Mouse (Mus musculus): ENCODE measurements around the gene Fank1.

Gene Fank1

DNA sequence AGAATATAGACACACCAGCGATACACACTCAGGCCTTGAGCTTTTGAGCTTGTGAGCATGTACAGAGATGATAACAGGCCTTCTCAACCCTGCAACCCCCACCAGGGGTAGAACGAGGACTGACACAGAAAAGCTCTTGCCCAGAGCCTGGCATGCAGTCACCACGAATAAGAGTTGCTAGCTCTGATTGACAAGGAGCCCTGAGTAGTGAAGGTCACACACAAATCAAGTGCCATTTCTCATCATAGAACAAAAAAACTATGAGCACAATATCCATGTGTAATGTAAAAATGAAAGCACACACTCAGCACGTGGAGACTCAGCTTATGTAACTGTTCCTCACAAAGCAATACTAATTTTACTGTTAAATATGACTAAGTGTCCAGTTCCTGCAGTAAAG is 115.1 kb downstream of the Fank1 start:
- DNase-seq (ENCODE audit: low read depth, low spot score) = no peak

DNA sequence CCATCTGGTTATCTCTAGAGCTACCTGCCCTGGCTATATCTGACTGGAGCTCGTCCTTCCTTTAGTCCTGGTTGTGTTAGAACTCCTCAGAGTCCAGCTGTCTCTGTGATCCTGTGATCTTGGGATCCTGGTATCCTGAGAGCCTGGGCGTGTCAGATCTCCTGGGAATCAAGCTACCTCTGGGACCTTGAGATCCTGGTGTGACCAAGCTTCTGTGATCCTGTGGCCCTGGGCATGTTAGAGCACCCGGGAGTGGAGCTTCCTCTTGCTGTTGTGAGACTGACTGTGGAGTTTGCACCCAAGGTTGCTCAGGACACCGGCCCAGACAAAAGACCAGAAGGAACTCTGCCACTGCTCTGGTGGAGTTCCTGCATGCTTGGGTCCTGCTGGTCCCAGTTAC is 122.7 kb downstream of the Fank1 start:
- no peak for DNase-seq (ENCODE audit: low read depth, low spot score)

DNA sequence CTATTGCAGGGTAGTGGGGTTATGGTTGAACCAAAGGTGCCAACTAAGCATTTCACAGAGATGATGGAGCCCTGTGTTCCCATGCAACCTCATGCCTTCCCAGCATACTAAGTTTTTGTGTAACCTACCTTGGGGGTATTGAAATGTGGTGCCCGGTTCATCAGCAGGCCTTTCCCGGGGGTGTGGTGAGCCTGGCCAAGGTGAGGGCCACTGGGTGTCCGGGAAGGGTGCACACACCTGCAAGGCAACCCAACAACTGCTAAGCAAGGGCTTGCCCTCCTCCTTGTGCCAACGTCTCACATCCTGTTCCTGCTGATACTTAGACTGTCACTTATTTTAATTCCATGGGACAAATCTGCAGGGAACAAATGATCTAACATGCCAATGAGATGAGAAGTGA is 132.3 kb downstream of the Fank1 start:
- no peak for DNase-seq (ENCODE audit: low read depth, low spot score)

DNA sequence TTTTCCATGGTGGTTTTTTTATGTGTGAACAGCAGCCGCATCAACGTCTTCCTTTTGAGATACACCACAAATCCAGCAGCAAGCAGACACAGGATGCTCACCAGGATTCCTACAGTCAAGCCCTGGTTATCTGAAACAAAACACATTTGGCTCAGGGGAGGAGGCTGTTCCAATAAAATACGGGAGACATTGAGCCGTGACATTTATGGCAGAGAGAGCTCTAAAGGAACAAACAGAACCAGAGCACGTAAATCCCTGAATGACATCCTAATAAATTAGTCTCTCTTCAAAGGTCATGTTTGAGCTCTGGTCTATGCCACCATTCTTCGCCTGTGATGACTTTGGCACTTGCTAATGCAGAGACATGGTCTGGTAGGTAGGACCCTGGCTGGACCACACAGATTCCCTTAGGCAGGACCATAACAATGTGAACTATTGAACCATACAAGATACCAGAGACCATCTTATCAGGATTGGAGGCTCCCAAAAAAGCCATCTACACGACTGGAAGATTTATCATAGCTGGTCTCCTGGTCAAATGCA is 133.2 kb downstream of the Fank1 start:
- no peak for DNase-seq (ENCODE audit: low read depth, low spot score)

DNA sequence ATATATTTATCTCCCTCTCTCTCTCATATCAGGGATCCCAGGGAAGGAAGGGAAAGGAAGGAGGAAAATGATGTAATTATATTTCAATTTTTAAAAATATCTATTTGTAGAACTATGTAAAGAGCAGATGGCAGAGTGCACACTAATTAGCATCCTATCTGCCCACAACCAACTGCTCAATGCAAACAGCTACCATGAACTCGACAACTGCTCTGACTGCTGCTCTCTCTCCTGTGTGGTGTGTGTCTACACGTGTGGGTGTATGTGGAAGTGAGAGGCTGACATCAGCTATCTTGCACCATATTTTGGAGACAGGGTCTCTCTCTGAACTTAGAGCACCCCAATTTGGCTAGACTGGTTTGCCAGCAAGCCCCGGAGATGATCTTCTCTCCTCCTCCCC is 135.2 kb downstream of the Fank1 start:
- DNase-seq (ENCODE audit: low read depth, low spot score) = no peak

DNA sequence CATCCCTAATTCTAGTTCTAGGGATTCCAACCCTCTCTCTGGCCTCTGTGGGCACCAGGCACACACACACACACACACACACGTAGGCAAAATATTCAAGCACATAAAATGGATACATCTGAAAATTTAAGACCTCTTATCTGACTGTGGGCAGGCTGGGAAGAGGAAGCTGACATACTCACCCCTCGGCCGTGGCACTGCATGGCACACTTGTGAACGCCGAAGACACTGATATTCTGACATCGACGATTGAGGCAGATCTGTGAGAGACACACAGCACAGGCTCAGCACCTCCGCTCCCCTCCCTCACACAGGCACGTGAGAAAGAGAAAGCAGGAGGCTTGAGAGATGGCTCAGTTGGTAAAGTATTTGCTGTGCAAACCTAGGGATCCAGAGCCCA is 139.6 kb downstream of the Fank1 start:
- no peak for DNase-seq (ENCODE audit: low read depth, low spot score)

DNA sequence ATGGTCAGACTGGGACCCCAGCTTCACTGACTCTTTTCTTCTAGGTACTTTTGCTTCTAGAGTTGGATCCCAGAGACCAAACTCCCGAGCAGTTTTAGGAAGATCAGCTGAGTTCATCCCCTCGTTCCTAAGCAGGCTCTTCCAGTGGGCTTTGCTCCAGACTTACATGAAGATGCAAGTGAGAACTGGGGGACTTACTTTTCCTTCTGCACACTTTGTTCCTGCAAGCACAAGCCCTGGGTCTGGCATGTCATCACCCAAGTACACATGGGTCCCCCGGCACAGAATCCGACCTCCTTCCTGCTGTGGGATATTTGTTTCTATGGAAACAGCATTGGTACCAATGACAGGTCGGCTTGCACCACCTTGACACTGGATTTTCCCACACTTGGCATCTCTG is 142.6 kb downstream of the Fank1 start:
- DNase-seq (ENCODE audit: low read depth, low spot score) = no peak

DNA sequence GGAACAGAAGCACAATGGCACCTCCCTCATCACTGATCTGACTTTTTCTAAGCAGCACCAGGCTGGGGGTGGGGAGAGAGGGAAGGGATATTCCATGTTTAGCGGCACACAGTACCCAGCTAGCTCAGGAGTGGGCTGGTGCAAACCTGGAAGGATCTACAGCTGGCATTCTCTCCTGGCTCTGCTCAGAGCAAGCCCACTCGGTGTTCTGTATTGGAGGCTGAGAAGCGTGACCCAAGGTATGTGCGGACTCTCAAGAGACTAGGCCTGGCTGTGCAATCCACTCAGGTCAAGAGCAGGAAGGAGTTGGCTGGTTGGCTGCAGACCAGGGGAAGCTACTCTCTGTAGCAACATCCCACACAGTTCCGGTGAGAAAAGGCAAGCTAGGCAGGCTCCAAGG is 143.3 kb downstream of the Fank1 start:
- DNase-seq (ENCODE audit: low read depth, low spot score) = no peak

DNA sequence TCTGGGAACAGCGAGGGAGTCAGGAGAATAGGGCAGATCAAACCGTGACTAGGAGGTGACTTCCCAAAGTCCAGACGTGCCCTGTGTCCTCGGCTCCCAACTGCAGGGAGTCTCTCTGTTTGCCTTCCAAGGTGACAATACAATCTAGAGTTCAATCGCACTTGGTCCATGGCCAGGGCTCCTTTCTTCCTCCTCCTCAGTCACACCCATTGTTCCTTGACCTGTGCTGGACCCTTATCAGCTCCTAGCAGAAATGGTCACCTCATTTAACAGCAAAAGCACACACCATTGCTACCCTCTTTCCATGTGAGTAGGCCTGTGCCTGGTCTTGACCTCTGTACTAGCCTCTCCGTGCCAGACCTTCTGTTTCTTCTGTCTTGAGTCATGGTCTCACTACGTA is 144.1 kb downstream of the Fank1 start:
- DNase-seq (ENCODE audit: low read depth, low spot score) = no peak

DNA sequence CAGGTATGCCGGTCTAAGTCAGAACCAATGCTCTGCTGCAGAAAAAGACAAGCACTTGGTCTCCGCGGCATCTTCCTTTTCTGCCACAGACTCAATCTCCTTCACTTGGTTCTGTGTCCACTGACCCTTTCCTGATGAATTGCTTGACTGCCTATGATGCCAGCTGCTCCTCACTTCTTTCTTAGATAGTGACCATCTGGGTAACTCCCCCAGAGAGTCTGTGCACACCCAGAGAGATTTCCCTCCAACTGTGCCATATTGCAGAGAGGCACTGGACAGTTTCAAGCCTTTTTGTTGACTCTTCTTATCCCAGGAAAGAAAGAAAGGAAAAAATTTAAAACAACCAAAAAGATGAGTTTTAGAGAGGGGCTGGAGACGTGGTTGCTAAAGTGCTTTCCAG is 144.6 kb downstream of the Fank1 start:
- DNase-seq (ENCODE audit: low read depth, low spot score) = no peak

DNA sequence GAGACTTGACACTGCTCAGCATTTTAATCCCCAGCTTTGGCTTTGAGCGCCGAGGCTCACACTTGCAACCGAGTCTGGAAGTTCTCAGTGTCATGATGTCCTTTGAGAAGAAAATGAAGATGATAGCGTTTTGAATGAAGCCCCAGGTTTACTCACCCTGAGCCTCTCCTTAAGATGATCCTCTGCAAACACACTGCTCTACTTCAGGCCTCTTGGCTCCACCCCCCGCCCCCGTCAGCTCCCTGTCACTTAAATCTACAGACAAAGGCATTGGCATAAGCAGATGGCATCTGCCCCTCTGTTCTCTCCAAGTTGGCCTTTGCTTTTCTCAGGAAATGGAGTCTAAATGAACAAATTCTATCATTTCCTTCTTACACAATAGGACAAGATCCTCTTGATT is 147.3 kb downstream of the Fank1 start:
- no peak for DNase-seq (ENCODE audit: low read depth, low spot score)

DNA sequence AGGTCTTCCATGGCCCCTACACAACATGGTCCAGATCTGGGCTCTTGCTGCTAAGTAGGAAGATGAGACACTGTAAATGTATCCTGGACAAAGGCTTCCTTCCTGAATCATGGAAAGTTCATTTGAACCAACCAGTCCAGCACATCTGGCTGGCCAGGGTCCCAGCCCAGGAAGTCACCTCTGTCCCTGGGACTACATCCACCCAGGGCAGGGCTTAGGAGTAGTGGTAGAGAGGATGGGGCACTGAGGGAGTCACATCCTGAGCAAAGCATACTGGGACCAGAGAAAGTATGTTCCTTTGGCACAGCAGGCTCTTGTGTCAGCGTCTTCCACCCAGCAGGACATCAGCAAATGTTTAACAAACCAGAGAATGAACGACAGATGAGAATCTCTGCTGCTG is 149.1 kb downstream of the Fank1 start:
- no peak for DNase-seq (ENCODE audit: low read depth, low spot score)

DNA sequence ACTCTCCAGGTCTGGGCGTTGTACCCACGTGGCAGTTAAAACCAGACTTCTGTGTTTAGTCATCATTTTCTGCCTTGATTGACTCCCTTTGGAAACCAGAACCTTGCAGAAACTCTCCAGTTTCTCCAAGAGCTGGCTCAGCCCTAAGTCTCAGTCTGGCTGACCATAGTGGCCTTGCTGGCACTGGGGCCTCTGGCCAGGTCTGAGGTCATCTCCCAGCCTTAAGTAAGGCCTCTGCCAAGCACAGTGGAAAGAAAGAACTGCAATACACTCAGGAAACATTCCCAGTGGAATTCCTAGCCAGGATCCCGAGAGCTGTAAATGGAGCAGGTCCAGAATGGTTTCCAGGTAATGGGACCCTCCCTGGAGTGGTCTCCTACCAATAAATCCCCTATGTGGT is 152.3 kb downstream of the Fank1 start:
- DNase-seq (ENCODE audit: low read depth, low spot score) = no peak

All from CD4-positive, CD25-positive, alpha-beta regulatory T cell, adult 2 months (primary cell).